22 mouse cellular contexts compared by ENCODE assay signal in the genomic region with DNA sequence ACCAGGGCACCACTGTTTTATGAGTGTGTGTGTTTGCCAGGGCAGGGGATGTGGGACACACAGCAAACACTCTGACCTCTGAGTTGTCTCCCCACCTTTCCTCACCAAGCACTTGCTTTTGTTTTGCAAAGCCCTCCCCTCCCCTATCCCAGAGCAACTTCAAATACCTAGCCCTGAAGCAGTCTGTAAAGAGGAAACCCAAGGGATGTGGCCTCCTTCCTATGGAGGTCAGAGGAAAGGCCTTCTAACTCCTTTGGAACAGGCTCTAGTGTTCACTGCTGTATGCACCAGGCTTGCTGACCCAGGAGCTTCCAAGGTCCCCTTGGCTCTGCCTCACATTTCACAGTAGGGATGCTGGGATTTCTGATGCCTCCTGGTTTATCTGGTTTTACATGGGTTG. TPM values are rescaled to one million over a fixed set of nuclear protein-coding genes. Genes with fewer than 3 reads are reported as not detected.
A peak's percentile ranks its signal among the peaks of the same experiment; 100 is the strongest.
DNase-seq lines count a peak whose midpoint lies in the region; ATAC-seq and TF ChIP-seq lines count a peak whose summit lies in the region.
"Had no signal": no experiment of that assay in that cellular context is flagged by ENCODE, and none has a peak within 500 bp of the region (broad histone marks: within the 10 kb centered on the region; RNA-seq: fewer than 3 reads in every experiment).

No protein-coding gene starts in this region.

- peaks cover 1% of the 10 kb centered on the region for H3K4me1 ChIP-seq in ES-Bruce4 (ENCODE audit: control insufficient read depth, insufficient read depth, low read length)
- H3K4me1 ChIP-seq in ES-E14 (ENCODE audit: control insufficient read depth in 2 of 2, insufficient read depth in 2 of 2, low read length in 2 of 2, poor library complexity in 1 of 2) = peaks cover 0 to 12% of the 10 kb centered on the region in 2 experiments; a peak in 2 of 4 replicates
- peaks cover 62% of the 10 kb centered on the region for H3K4me1 ChIP-seq in forebrain, embryonic 13.5 days
- H3K4me1 ChIP-seq: intestine, embryonic 15.5 days had no signal

- in situ Hi-C loops in ES-E14 (cut with MboI; ENCODE audit: low sequenced_read_pairs in 2 of 2, unreplicated experiment in 2 of 2) = no loop called here

- H3K9ac ChIP-seq in ES-Bruce4 (ENCODE audit: low read depth, poor library complexity, severe bottlenecking) = no peak overlapping the region
- no peak overlapping the region for H3K9ac ChIP-seq in ES-E14 (ENCODE audit: insufficient read depth, low read depth, low read length, poor library complexity, severe bottlenecking)
- no peak overlapping the region for H3K9ac ChIP-seq in forebrain, embryonic 13.5 days
- H3K9ac ChIP-seq: embryonic facial prominence, embryonic 13.5 days; hindbrain, embryonic 12.5 days; intestine, embryonic 15.5 days had no signal

- peak; percentile 7 for DNase-seq in gastrocnemius, adult 2 months
- no peak for DNase-seq in gastrocnemius, adult 8-10 months (ENCODE audit: low spot score in 2 of 2)
- no peak for DNase-seq in ES-E14 (ENCODE audit: low read depth, low spot score)
- no peak for DNase-seq in frontal cortex, postnatal 14 days (ENCODE audit: low spot score in 2 of 2)
- no peak for DNase-seq in urinary bladder, adult 18-20 months (ENCODE audit: low spot score in 2 of 2)
- DNase-seq: adrenal gland, adult 2 months; adrenal gland, postnatal 25 days; cerebellum, adult 18-20 months; cerebellum, adult 9-11 months; cerebellum, postnatal 36 days; gastrocnemius, postnatal 25 days; heart, adult 11 months; heart, postnatal 10 days; heart, postnatal 4 days; kidney, adult 18-20 months had no signal

- H3K4me2 ChIP-seq in forebrain, embryonic 13.5 days = no peak overlapping the region
- H3K4me2 ChIP-seq: embryonic facial prominence, embryonic 13.5 days; hindbrain, embryonic 12.5 days; intestine, embryonic 15.5 days had no signal

- H3K36me3 ChIP-seq in ES-Bruce4 (ENCODE audit: control insufficient read depth, insufficient read depth, low read length, poor library complexity, severe bottlenecking) (no peaks in the 10 kb centered on the region), ES-E14 (ENCODE audit: control insufficient read depth, insufficient read depth, low read length, poor library complexity, severe bottlenecking) (no peaks in the 10 kb centered on the region)
- H3K36me3 ChIP-seq in forebrain, embryonic 13.5 days (ENCODE audit: poor library complexity, severe bottlenecking) = no peaks in the 10 kb centered on the region
- H3K36me3 ChIP-seq: embryonic facial prominence, embryonic 13.5 days; heart, embryonic 10.5 days; hindbrain, embryonic 12.5 days; intestine, embryonic 15.5 days had no signal

- H3K4me3 ChIP-seq in gastrocnemius, adult 2 months = no peak overlapping the region
- no peak overlapping the region for H3K4me3 ChIP-seq in ES-Bruce4 (ENCODE audit: low read depth, low read length)
- no peak overlapping the region for H3K4me3 ChIP-seq in ES-E14 (ENCODE audit: insufficient read depth in 1 of 2, low read depth in 1 of 2, low read length in 2 of 2, poor library complexity in 1 of 2, severe bottlenecking in 1 of 2)
- no peak overlapping the region for H3K4me3 ChIP-seq in forebrain, embryonic 13.5 days
- H3K4me3 ChIP-seq: embryonic facial prominence, embryonic 13.5 days; heart, embryonic 10.5 days; hindbrain, embryonic 12.5 days; intestine, embryonic 15.5 days had no signal

- H3K27ac ChIP-seq in gastrocnemius, adult 2 months = peak overlapping the region; percentile 40; the same call in 1 of the 2 replicates
- peak overlapping the region; percentile 10; the same call in 1 of the 2 replicates for H3K27ac ChIP-seq in ES-Bruce4 (ENCODE audit: insufficient read depth, low read length)
- peak overlapping the region; percentile 44; the same call in 1 of the 2 replicates for H3K27ac ChIP-seq in ES-E14 (ENCODE audit: insufficient read depth, low read depth, low read length, poor library complexity, severe bottlenecking)
- H3K27ac ChIP-seq in forebrain, embryonic 13.5 days = peak overlapping the region; percentile 76
- H3K27ac ChIP-seq: embryonic facial prominence, embryonic 13.5 days; heart, embryonic 10.5 days; hindbrain, embryonic 12.5 days; intestine, embryonic 15.5 days had no signal

- TF ChIP-seq CTCF in gastrocnemius, adult 2 months (IDR thresholded peaks at IDR 0.05) = no peak
- TF ChIP-seq CTCF in ES-Bruce4 (IDR thresholded peaks at IDR 0.05; ENCODE audit: low read depth, low read length) = no peak

- ATAC-seq in forebrain, embryonic 13.5 days = no peak
- ATAC-seq: intestine, embryonic 15.5 days had no signal

- 0 out of 2 replicates have a peak, but pooled peaks have one; percentile 13 for TF ChIP-seq EP300 in ES-Bruce4 (IDR thresholded peaks at IDR 0.05; ENCODE audit: insufficient read depth, low read depth, low read length)

- H3K9me3 ChIP-seq in ES-Bruce4 (replicated peaks; ENCODE audit: control insufficient read depth, insufficient read depth, low read length, poor library complexity, severe bottlenecking) (no peaks in the 10 kb centered on the region), ES-E14 (ENCODE audit: control insufficient read depth, insufficient read depth, low read depth, low read length) (no peaks in the 10 kb centered on the region)
- H3K9me3 ChIP-seq in forebrain, embryonic 13.5 days (replicated peaks) = no peaks in the 10 kb centered on the region
- H3K9me3 ChIP-seq: embryonic facial prominence, embryonic 13.5 days; heart, embryonic 10.5 days; hindbrain, embryonic 12.5 days; intestine, embryonic 15.5 days had no signal

- no peaks in the 10 kb centered on the region for H3K27me3 ChIP-seq in ES-Bruce4 (ENCODE audit: control insufficient read depth, insufficient read depth, low read length, poor library complexity, severe bottlenecking)
- no peaks in the 10 kb centered on the region for H3K27me3 ChIP-seq in forebrain, embryonic 13.5 days
- H3K27me3 ChIP-seq: CH12.LX; embryonic facial prominence, embryonic 13.5 days; hindbrain, embryonic 12.5 days; intestine, embryonic 15.5 days had no signal

- intact Hi-C loops in gastrocnemius, adult 2 months (cut with DNase I) = no loop called here

- no peak for TF ChIP-seq POLR2A in ES-Bruce4 (IDR thresholded peaks at IDR 0.05; ENCODE audit: insufficient read depth, low read length)

TF ChIP-seq in ES-E14, 5 proteins besides CTCF, POLR2A, EP300 and RAD21:
- no peak for TF ChIP-seq CHD2 (IDR thresholded peaks at IDR 0.05; ENCODE audit: low read depth, low read length)
- TF ChIP-seq ZNF384 (IDR thresholded peaks at IDR 0.05; ENCODE audit: low read depth, low read length) = no peak
- no peak for TF ChIP-seq MAFK (IDR thresholded peaks at IDR 0.05; ENCODE audit: insufficient read depth, low read depth, low read length)

RNA-seq across cellular contexts. Expression of gene Xylt1, which starts 39.5 kb away (rescaled TPM):
- 1 to 10 TPM; 5.5 to 9.5 TPM for total RNA-seq in gastrocnemius, adult 2 months (2021)
- 1 to 10 TPM; 6.1 to 9.9 (median 7.3) TPM for total RNA-seq in gastrocnemius, adult 8-10 months (2022)
- polyA plus RNA-seq in ES-Bruce4 (2011; ENCODE audit: insufficient read depth, insufficient read length, low read depth, missing spikeins) = 1.0 and 1.2 TPM in 2 replicates
- total RNA-seq in ES-E14 (2012; rRNA removed) = 3.6 and 5.5 TPM in 2 replicates
- polyA plus RNA-seq in forebrain, embryonic 13.5 days (2015; fragmentation: Nextera tagmentation; extraction: Ambion mirVana) = 2.4 and 2.5 TPM in 2 replicates

Comparison
In these comparisons a context has a peak if more than half of its experiments do, and no peak if none do; other contexts are left out.
1. H3K27ac ChIP-seq: peak in every context shown above with its lines; median percentile 76 in forebrain, embryonic 13.5 days; 44 in ES-E14; 40 in gastrocnemius, adult 2 months; 10 in ES-Bruce4.